Mouse (Mus musculus): Measurements from ENCODE around the gene Gmfg. TPM values are rescaled to one million over a fixed set of nuclear protein-coding genes. Genes with fewer than 3 reads are reported as not detected.

The Gmfg gene
- polyA plus RNA-seq, 1 experiment: 2.2 TPM

DNA sequence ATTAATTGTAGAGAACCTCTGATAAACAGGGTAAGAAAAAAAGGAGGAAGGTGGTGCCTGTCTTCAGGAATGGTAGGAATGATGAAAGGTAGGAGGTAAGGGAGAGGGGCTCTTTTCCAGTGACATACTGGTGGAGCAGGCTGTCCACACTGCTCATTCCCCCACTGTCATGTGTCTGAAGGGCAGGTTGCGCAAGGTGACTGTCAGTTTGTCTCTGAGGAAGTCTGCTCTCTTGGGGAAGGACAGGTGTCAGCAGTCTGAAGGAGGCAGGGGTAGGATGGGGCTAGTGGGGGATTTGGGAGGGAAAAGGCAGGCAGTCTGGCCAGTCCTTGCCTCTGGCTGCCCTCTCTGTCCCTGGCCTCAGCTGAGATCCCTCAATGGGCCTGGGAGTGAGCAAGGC is 36.2 kb upstream of the Gmfg start:
- no peak for DNase-seq
- Histone ChIP-seq H3K4me1 (ENCODE audit: control insufficient read depth, insufficient read depth, low read length) (no peaks in the 10 kb centered on the region), H3K4me3 (replicated peaks; ENCODE audit: insufficient read depth, low read depth, low read length) (no peak overlapping the region), H3K27ac (ENCODE audit: insufficient read depth, low read length) (no peak overlapping the region), H3K27me3 (ENCODE audit: control insufficient read depth, insufficient read depth, low read length) (no peaks in the 10 kb centered on the region)
- TF ChIP-seq CTCF (IDR thresholded peaks at IDR 0.05; ENCODE audit: borderline replicate concordance, insufficient read depth, low read depth, low read length): no peak
- TF ChIP-seq POLR2A (IDR thresholded peaks at IDR 0.05; ENCODE audit: borderline replicate concordance, insufficient read depth, low read length): no peak
- 100% methylated on average over 1 of the region's 1 CpGs for WGBS

DNA sequence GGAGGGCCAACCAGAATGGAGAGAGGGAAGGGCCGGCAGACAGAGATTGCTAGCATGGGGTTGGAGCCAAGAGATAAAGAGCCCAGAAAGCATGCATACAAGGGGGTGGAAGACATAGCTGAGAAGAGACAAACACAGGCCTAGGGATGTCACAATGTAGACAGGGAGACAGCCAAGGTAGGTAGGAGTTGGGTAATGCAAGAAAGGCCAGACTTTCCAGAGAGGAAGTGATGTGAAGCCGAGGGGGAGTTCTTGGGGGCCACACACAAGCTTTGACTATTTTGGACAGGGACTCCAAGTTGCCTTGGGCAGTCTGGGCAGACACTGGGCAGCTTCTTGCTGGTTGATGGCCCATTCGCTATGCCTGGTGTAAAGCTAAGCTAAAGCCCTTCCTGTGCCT is 35.3 kb upstream of the Gmfg start:
- no peak overlapping the region for H3K27ac ChIP-seq (ENCODE audit: insufficient read depth, low read length)
- no peaks in the 10 kb centered on the region for H3K4me1 ChIP-seq (ENCODE audit: control insufficient read depth, insufficient read depth, low read length)
- H3K27me3 ChIP-seq (ENCODE audit: control insufficient read depth, insufficient read depth, low read length): no peaks in the 10 kb centered on the region
- TF ChIP-seq POLR2A (IDR thresholded peaks at IDR 0.05; ENCODE audit: borderline replicate concordance, insufficient read depth, low read length) (no peak), CTCF (IDR thresholded peaks at IDR 0.05; ENCODE audit: borderline replicate concordance, insufficient read depth, low read depth, low read length) (no peak)
- DNase-seq: no peak
- H3K4me3 ChIP-seq (replicated peaks; ENCODE audit: insufficient read depth, low read depth, low read length): no peak overlapping the region
- 58% methylated on average over 3 of the region's 3 CpGs for WGBS

DNA sequence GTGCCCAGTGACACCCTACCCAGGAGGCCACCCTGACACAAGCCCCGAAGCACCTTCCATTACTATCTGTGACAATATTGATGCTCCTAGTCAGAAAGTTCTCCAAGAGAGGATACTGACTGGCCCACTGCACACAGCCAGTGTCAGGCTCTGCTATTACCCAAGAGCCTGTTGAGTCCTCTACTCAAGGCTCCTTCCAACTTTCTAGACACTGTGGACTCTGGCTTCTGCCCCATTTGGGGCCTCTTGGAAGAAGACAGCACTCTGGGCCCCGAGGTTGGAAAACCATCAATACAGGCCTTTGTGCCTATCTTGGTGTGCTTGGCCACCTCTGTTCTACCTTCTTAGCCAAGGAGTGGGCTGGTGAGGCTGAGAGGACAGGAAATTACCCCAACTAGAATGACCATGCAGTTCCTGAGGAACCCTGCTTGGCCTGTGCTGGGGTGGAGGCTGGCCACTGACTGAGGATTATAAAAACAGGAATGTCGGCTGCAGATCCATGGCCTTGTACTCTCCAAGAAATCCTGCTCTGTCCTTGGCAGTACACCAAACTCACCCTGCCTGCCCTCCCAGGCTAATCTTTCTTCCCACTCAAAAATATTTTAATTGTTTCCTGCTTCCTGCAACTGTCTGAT is 26.3 kb upstream of the Gmfg start:
- Histone ChIP-seq H3K4me3 (replicated peaks; ENCODE audit: insufficient read depth, low read depth, low read length) (no peak overlapping the region), H3K4me1 (ENCODE audit: control insufficient read depth, insufficient read depth, low read length) (no peaks in the 10 kb centered on the region), H3K27me3 (ENCODE audit: control insufficient read depth, insufficient read depth, low read length) (no peaks in the 10 kb centered on the region), H3K27ac (ENCODE audit: insufficient read depth, low read length) (no peak overlapping the region)
- peak in 1 of 2 experiments; percentile 38 for DNase-seq
- 60% methylated on average over 3 of the region's 3 CpGs for WGBS
- no peak for TF ChIP-seq POLR2A (IDR thresholded peaks at IDR 0.05; ENCODE audit: borderline replicate concordance, insufficient read depth, low read length)
- TF ChIP-seq CTCF (IDR thresholded peaks at IDR 0.05; ENCODE audit: borderline replicate concordance, insufficient read depth, low read depth, low read length): no peak

DNA sequence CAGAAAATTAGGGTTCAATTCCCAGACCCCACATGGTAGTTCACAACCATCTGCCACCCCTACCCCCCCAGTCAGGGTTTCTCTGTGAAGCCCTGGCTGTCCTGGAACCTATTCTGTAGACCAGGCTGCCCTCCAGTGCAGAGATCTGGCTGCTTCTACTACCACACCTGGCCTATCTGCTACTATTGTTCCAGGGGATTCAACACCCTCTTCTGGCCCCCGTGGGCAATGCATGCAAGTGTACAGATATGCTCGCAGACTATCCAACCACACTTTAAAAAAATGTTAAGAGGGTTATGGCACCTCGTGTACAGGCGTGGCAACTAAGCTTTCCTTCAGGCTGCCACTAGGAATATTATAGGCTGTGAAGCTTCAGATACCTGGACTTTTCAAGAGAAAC is 24.4 kb upstream of the Gmfg start:
- Histone ChIP-seq H3K27ac (ENCODE audit: insufficient read depth, low read length) (no peak overlapping the region), H3K4me1 (ENCODE audit: control insufficient read depth, insufficient read depth, low read length) (no peaks in the 10 kb centered on the region), H3K27me3 (ENCODE audit: control insufficient read depth, insufficient read depth, low read length) (no peaks in the 10 kb centered on the region), H3K4me3 (replicated peaks; ENCODE audit: insufficient read depth, low read depth, low read length) (no peak overlapping the region)
- DNase-seq: no peak
- 88% methylated on average over 4 of the region's 4 CpGs for WGBS
- TF ChIP-seq POLR2A (IDR thresholded peaks at IDR 0.05; ENCODE audit: borderline replicate concordance, insufficient read depth, low read length) (no peak), CTCF (IDR thresholded peaks at IDR 0.05; ENCODE audit: borderline replicate concordance, insufficient read depth, low read depth, low read length) (no peak)

DNA sequence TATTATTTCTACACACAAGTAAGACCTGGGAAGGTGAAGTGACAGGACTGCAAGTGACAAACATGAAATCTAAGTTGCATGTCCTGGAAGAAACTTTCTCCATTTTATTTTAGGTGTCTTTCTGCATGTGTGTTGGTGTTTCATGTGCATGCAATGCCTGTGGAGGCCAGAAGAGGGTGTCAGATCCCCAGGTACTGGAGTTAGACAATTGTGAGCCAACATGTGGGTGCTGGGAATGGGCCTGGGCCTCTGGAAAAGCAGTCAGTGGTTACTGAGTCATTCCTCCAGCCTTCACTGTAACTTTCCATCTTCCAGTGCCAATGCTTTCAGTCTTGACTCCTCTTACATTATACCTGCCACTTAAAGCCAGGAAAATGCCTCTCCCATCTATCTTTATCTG is 19.9 kb upstream of the Gmfg start:
- H3K4me1 ChIP-seq (ENCODE audit: control insufficient read depth, insufficient read depth, low read length): no peaks in the 10 kb centered on the region; the same call in 1 of the 2 replicates
- TF ChIP-seq POLR2A (IDR thresholded peaks at IDR 0.05; ENCODE audit: borderline replicate concordance, insufficient read depth, low read length) (no peak), CTCF (IDR thresholded peaks at IDR 0.05; ENCODE audit: borderline replicate concordance, insufficient read depth, low read depth, low read length) (no peak)
- H3K27ac ChIP-seq (ENCODE audit: insufficient read depth, low read length): no peak overlapping the region
- H3K4me3 ChIP-seq (replicated peaks; ENCODE audit: insufficient read depth, low read depth, low read length): no peak overlapping the region
- H3K27me3 ChIP-seq (ENCODE audit: control insufficient read depth, insufficient read depth, low read length): no peaks in the 10 kb centered on the region
- DNase-seq: no peak

DNA sequence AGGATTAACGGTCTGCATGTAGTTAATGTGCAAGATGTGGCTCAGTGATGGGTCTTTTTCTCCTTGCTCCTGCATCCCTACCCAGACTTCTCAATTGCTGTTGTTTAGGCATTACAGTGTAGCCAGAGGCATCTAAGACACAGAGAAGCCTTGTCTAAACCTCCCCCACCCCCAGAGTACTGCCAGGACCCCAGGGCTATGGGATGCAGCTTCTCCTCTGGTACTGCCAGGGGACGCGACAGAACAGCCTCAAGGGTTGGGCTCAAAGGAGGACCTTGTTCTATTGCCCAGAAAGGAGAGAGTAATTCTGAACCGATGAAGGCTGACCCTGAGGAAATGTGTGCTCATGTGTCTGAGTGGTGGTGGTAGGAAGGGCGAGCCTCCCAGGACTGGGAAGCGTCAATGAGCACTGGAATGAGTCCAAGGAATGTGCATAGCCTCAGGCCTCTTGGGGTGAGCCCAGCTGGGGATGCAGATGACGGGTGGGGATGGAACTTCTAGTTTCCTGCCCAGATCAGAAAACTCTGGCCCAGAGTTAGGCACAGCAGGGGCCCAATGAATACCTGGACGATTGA is 19.1 kb upstream of the Gmfg start:
- H3K4me3 ChIP-seq (replicated peaks; ENCODE audit: insufficient read depth, low read depth, low read length): no peak overlapping the region
- 37% methylated on average over 8 of the region's 8 CpGs for WGBS
- H3K27ac ChIP-seq (ENCODE audit: insufficient read depth, low read length): no peak overlapping the region
- no peaks in the 10 kb centered on the region for H3K27me3 ChIP-seq (ENCODE audit: control insufficient read depth, insufficient read depth, low read length)
- no peaks in the 10 kb centered on the region; the same call in 1 of the 2 replicates for H3K4me1 ChIP-seq (ENCODE audit: control insufficient read depth, insufficient read depth, low read length)
- peak in 1 of 2 experiments; percentile 34 for DNase-seq
- no peak for TF ChIP-seq POLR2A (IDR thresholded peaks at IDR 0.05; ENCODE audit: borderline replicate concordance, insufficient read depth, low read length)
- no peak for TF ChIP-seq CTCF (IDR thresholded peaks at IDR 0.05; ENCODE audit: borderline replicate concordance, insufficient read depth, low read depth, low read length)

DNA sequence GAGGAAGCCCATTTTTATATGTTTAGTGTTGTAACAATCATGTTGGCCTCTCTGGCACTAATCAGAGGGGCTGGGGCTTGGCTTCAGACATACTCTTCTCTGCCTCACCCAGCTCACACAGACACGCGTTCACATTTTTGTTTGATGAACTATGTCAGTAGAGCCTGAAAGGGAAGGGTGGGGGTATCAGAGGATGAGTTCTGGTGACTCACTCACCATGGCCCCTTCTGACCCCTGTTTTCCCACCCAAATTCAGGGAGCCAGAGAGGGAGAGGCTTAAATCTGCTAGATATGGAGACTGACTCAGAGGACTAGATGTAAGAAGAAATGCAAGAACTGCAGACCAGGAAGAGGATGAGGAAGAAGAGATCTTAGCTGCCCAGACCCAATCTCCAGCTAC is 17.8 kb upstream of the Gmfg start:
- no peaks in the 10 kb centered on the region for H3K27me3 ChIP-seq (ENCODE audit: control insufficient read depth, insufficient read depth, low read length)
- 85% methylated on average over 2 of the region's 2 CpGs for WGBS
- TF ChIP-seq POLR2A (IDR thresholded peaks at IDR 0.05; ENCODE audit: borderline replicate concordance, insufficient read depth, low read length): no peak
- TF ChIP-seq CTCF (IDR thresholded peaks at IDR 0.05; ENCODE audit: borderline replicate concordance, insufficient read depth, low read depth, low read length): no peak

DNA sequence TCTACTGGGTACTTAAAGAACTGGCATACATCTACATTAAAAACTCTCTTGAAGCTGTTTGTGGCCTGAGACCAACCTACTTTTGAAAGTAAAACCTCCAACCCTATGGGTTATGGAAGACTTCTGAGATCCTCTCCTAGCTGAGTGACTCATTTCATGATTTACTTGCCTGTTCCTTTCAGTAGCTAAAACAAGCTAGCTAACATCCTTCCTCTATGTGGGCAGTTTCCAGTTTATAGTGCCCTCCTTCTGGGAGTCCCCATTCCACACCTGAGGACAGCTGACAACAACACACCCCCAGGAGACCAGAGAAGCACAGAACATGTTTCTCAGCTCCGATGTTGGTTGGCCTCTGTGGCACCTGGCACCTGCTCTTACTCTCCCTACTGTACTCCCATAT is 14.2 kb upstream of the Gmfg start:
- DNase-seq: no peak
- Histone ChIP-seq H3K27me3 (ENCODE audit: control insufficient read depth, insufficient read depth, low read length) (no peaks in the 10 kb centered on the region), H3K4me3 (replicated peaks; ENCODE audit: insufficient read depth, low read depth, low read length) (no peak overlapping the region), H3K4me1 (ENCODE audit: control insufficient read depth, insufficient read depth, low read length) (peaks cover 3% of the 10 kb centered on the region; the same call in 1 of the 2 replicates), H3K27ac (ENCODE audit: insufficient read depth, low read length) (no peak overlapping the region)
- TF ChIP-seq CTCF (IDR thresholded peaks at IDR 0.05; ENCODE audit: borderline replicate concordance, insufficient read depth, low read depth, low read length) (no peak), POLR2A (IDR thresholded peaks at IDR 0.05; ENCODE audit: borderline replicate concordance, insufficient read depth, low read length) (no peak)
- 73% methylated on average over 1 of the region's 1 CpGs for WGBS

More for the DNA sequence above, 17.8 kb upstream of the Gmfg start:
- Histone ChIP-seq H3K27ac (ENCODE audit: insufficient read depth, low read length) (no peak overlapping the region), H3K4me1 (ENCODE audit: control insufficient read depth, insufficient read depth, low read length) (no peaks in the 10 kb centered on the region; the same call in 1 of the 2 replicates), H3K4me3 (replicated peaks; ENCODE audit: insufficient read depth, low read depth, low read length) (no peak overlapping the region)
- DNase-seq: no peak

Data from cerebellum, adult 2 months (tissue).